Comparison of ENCODE assay signal across 8 mouse cellular contexts in the genomic region with DNA sequence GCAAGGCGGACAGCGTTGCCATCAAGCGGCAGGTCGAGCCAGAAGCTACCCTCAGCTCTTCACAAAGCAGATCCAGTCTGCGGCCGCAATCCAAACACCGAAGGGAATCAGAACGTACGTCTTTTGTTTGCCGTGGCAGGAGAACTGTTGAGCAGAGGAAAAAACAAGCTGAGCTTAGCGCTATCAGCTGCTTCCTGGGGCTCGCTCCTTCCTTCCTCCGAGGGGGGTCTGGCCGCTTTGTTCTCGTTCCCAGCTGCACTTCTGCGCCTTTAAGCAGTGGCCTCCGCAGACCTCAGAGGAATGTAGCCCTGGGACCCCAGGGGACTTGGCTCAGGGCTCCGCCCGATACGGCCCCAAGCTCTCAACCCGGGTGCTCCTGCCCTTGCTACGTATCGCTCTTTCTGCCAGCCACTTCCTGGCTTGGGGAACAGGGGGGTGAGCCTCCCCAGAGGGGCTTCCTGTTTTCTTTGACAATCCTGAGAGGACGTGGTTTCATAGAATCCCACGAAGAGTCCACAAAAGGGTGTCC. TPM values are rescaled to one million over a fixed set of nuclear protein-coding genes. Genes with fewer than 3 reads are reported as not detected.
DNase-seq lines count a peak whose midpoint lies in the region; ATAC-seq and TF ChIP-seq lines count a peak whose summit lies in the region.

No protein-coding gene starts in this region.

- peak overlapping the region; percentile 30 for H3K27ac ChIP-seq in cortical plate, adult 2 months (ENCODE audit: insufficient read depth, low read length)
- H3K27ac ChIP-seq in intestine, embryonic 16.5 days (ENCODE audit: low read length), result peak overlapping the region; percentile 62
- H3K27ac ChIP-seq in liver, adult 2 months (replicated peaks; ENCODE audit: insufficient read depth, low read depth, low read length), result peak overlapping the region; percentile 45
- H3K27ac ChIP-seq in midbrain, embryonic 16.5 days (ENCODE audit: low read length), result peak overlapping the region; percentile 4

- H3K4me3 ChIP-seq in erythroblast, embryonic 14.5 days (replicated peaks), result peak overlapping the region; percentile 3
- peak overlapping the region; percentile 20 for H3K4me3 ChIP-seq in cortical plate, adult 2 months (ENCODE audit: insufficient read depth, low read length)
- H3K4me3 ChIP-seq in intestine, embryonic 16.5 days (ENCODE audit: low read length), result peak overlapping the region; percentile 54
- peak overlapping the region; percentile 40 for H3K4me3 ChIP-seq in liver, adult 2 months (ENCODE audit: insufficient read depth, low read depth, low read length)
- peak overlapping the region; percentile 38 for H3K4me3 ChIP-seq in midbrain, embryonic 16.5 days (ENCODE audit: low read depth, low read length)

- peak overlapping the region; percentile 81 for H3K9ac ChIP-seq in intestine, embryonic 16.5 days (ENCODE audit: low read depth, low read length)
- H3K9ac ChIP-seq in liver, adult 2 months (ENCODE audit: low read depth, low read length), result peak overlapping the region; percentile 20; the same call in 1 of the 2 replicates
- H3K9ac ChIP-seq in midbrain, embryonic 16.5 days (ENCODE audit: low read depth, low read length), result peak overlapping the region; percentile 66

- H3K9me3 ChIP-seq in erythroblast, embryonic 14.5 days (ENCODE audit: control insufficient read depth, low read length), result no peaks in the 10 kb centered on the region
- no peaks in the 10 kb centered on the region for H3K9me3 ChIP-seq in intestine, embryonic 16.5 days (ENCODE audit: control insufficient read depth, low read length)
- no peaks in the 10 kb centered on the region for H3K9me3 ChIP-seq in midbrain, embryonic 16.5 days (replicated peaks; ENCODE audit: control insufficient read depth, low read length, poor library complexity, severe bottlenecking)

- no peak for TF ChIP-seq POLR2A in cortical plate, adult 2 months (IDR thresholded peaks at IDR 0.05; ENCODE audit: extremely low read depth, insufficient read depth, low read length)
- no peak for TF ChIP-seq POLR2A in liver, adult 2 months (IDR thresholded peaks at IDR 0.05; ENCODE audit: extremely low read depth, insufficient read depth, low read length)

- H3K27me3 ChIP-seq in erythroblast, embryonic 14.5 days (ENCODE audit: control insufficient read depth), result peaks cover 61% of the 10 kb centered on the region
- no peaks in the 10 kb centered on the region for H3K27me3 ChIP-seq in intestine, embryonic 16.5 days (replicated peaks; ENCODE audit: control insufficient read depth, insufficient read depth, low read length)
- H3K27me3 ChIP-seq in liver, adult 2 months (ENCODE audit: control insufficient read depth, insufficient read depth, low read length), result peaks cover 17% of the 10 kb centered on the region; the same call in 1 of the 2 replicates
- no peaks in the 10 kb centered on the region for H3K27me3 ChIP-seq in midbrain, embryonic 16.5 days (ENCODE audit: control insufficient read depth, insufficient read depth, low read depth, low read length)

- no peaks in the 10 kb centered on the region for H3K36me3 ChIP-seq in erythroblast, embryonic 14.5 days (ENCODE audit: control insufficient read depth)
- no peaks in the 10 kb centered on the region for H3K36me3 ChIP-seq in intestine, embryonic 16.5 days (ENCODE audit: control insufficient read depth, insufficient read depth, low read length)
- no peaks in the 10 kb centered on the region for H3K36me3 ChIP-seq in liver, adult 2 months (ENCODE audit: control insufficient read depth, insufficient read depth, low read length)
- no peaks in the 10 kb centered on the region for H3K36me3 ChIP-seq in midbrain, embryonic 16.5 days (ENCODE audit: control insufficient read depth, insufficient read depth, low read length)

- TF ChIP-seq CTCF in cortical plate, adult 2 months (IDR thresholded peaks at IDR 0.05; ENCODE audit: extremely low read depth, insufficient read depth, low read length), result no peak
- 0 out of 2 replicates have a peak, but pooled peaks have one; percentile 14 for TF ChIP-seq CTCF in liver, adult 2 months (IDR thresholded peaks at IDR 0.05; ENCODE audit: low read depth, low read length)

- peak overlapping the region; percentile 94 for H3K4me2 ChIP-seq in intestine, embryonic 16.5 days (ENCODE audit: low read depth, low read length)
- peak overlapping the region; percentile 60 for H3K4me2 ChIP-seq in midbrain, embryonic 16.5 days (ENCODE audit: low read length)

- WGBS in intestine, embryonic 16.5 days, result 1% methylated on average over 25 of the region's 25 CpGs
- 5% methylated on average over 25 of the region's 25 CpGs for WGBS in liver, adult 2 months
- WGBS in midbrain, embryonic 16.5 days, result 1% methylated on average over 25 of the region's 25 CpGs

- peak; percentile 99 for DNase-seq in heart, adult 11 months
- DNase-seq in liver, adult 2 months (ENCODE audit: extremely low read depth, low read depth, low spot score), result peak; percentile 20
- DNase-seq in spleen, postnatal 4 days (ENCODE audit: low spot score in 2 of 2), result peak; percentile 56 to 75

- peaks cover 2% of the 10 kb centered on the region; the same call in 1 of the 2 replicates for H3K4me1 ChIP-seq in erythroblast, embryonic 14.5 days (ENCODE audit: control insufficient read depth)
- H3K4me1 ChIP-seq in cortical plate, adult 2 months (ENCODE audit: control insufficient read depth, insufficient read depth, low read length), result peaks cover 3% of the 10 kb centered on the region; the same call in 1 of the 2 replicates
- peaks cover 19% of the 10 kb centered on the region for H3K4me1 ChIP-seq in intestine, embryonic 16.5 days (ENCODE audit: control insufficient read depth, insufficient read depth, low read length)
- no peaks in the 10 kb centered on the region for H3K4me1 ChIP-seq in liver, adult 2 months (ENCODE audit: control insufficient read depth, insufficient read depth, low read length)
- peaks cover 18% of the 10 kb centered on the region for H3K4me1 ChIP-seq in midbrain, embryonic 16.5 days (ENCODE audit: control insufficient read depth, insufficient read depth, low read length)

- no peaks in the 10 kb centered on the region for H3K79me2 ChIP-seq in liver, adult 2 months (ENCODE audit: control insufficient read depth, insufficient read depth, low read length)

- no peak for ATAC-seq in erythroblast, adult 5-6 weeks (replicated peaks; ENCODE audit: low FRiP score, poor library complexity, severe bottlenecking)
- ATAC-seq in intestine, embryonic 16.5 days, result peak; percentile 74
- ATAC-seq in midbrain, embryonic 16.5 days, result peak; percentile 66

RNA-seq across cellular contexts. Expression of gene Rnf7, which starts 40.6 kb away (rescaled TPM):
- polyA plus RNA-seq in erythroblast, embryonic 14.5 days (2012), result 2.0 and 3.2 TPM in 2 replicates
- 30.1 and 58.8 TPM in 2 replicates for total RNA-seq in erythroblast, adult 5-6 weeks (2015; ENCODE audit: low replicate concordance)
- total RNA-seq in erythroblast, adult 5-6 weeks (2017; ENCODE audit: low replicate concordance), result 10.6 and 18.3 TPM in 2 replicates
- polyA plus RNA-seq in cortical plate, adult 2 months (2012; rRNA removed), result 190 TPM in 2 replicates
- 151 and 166 TPM in 2 replicates for polyA plus RNA-seq in intestine, embryonic 16.5 days (2015; fragmentation: Nextera tagmentation; extraction: Ambion mirVana)
- total RNA-seq in liver, adult 2 months (2014; rRNA removed), result 65.5 and 79.4 TPM in 2 replicates
- 63.4 and 90.8 TPM in 2 replicates for polyA plus RNA-seq in liver, adult 2 months (2012; rRNA removed)
- polyA plus RNA-seq in midbrain, embryonic 16.5 days (2015; fragmentation: Nextera tagmentation; extraction: Ambion mirVana), result 192 and 204 TPM in 2 replicates

Comparison
In these comparisons a context has a peak if more than half of its experiments do, and no peak if none do; other contexts are left out.
1. H3K4me3 ChIP-seq: peak in every context shown above with its lines; median percentile 54 in intestine, embryonic 16.5 days; 40 in liver, adult 2 months; 38 in midbrain, embryonic 16.5 days; 20 in cortical plate, adult 2 months; 3 in erythroblast, embryonic 14.5 days.
2. H3K27ac ChIP-seq: peak in every context shown above with its lines; median percentile 62 in intestine, embryonic 16.5 days; 45 in liver, adult 2 months; 30 in cortical plate, adult 2 months; 4 in midbrain, embryonic 16.5 days.
3. DNase-seq: peak in every context shown above with its lines; median percentile 99 in heart, adult 11 months; 66 in spleen, postnatal 4 days; 20 in liver, adult 2 months.
4. H3K9ac ChIP-seq: peak in every context shown above with its lines; median percentile 81 in intestine, embryonic 16.5 days; 66 in midbrain, embryonic 16.5 days; 20 in liver, adult 2 months.
5. RNA of gene Rnf7, which starts 40.6 kb away (polyA plus RNA-seq): 192 to 204 TPM in midbrain, embryonic 16.5 days, 190 TPM in cortical plate, adult 2 months, 151 to 166 TPM in intestine, embryonic 16.5 days and 63.4 to 90.8 TPM in liver, adult 2 months; 2.0 to 3.2 TPM in erythroblast, embryonic 14.5 days; every median in the first group is over 10 times any median in the second.